In genomic region chr7:100121376-100121789, GRCm38 (mm10) we compare ENCODE assay signal across 8 mouse cellular contexts. TPM values are rescaled to one million over a fixed set of nuclear protein-coding genes. Genes with fewer than 3 reads are reported as not detected.
DNase-seq lines count a peak whose midpoint lies in the region; ATAC-seq and TF ChIP-seq lines count a peak whose summit lies in the region.

Pold3 (minus strand) TSS chr7:100121565.

- ATAC-seq in forebrain, embryonic 11.5 days (replicated peaks; ENCODE audit: low FRiP score), result peak; percentile 95
- peak; percentile 97 for ATAC-seq in heart, embryonic 16.5 days (replicated peaks; ENCODE audit: extremely low read depth, insufficient read depth, low FRiP score)
- ATAC-seq in liver, embryonic 15.5 days (ENCODE audit: insufficient read depth), result peak; percentile 98
- ATAC-seq in neural tube, embryonic 12.5 days (ENCODE audit: low FRiP score, low read depth), result peak; percentile 95

- H3K27me3 ChIP-seq in CH12.LX (replicated peaks), result no peaks in the 10 kb centered on the region
- H3K27me3 ChIP-seq in forebrain, embryonic 11.5 days (ENCODE audit: control insufficient read depth, insufficient read depth, low read length), result no peaks in the 10 kb centered on the region
- H3K27me3 ChIP-seq in heart, embryonic 16.5 days (ENCODE audit: control insufficient read depth, insufficient read depth, low read length), result no peaks in the 10 kb centered on the region
- H3K27me3 ChIP-seq in liver, embryonic 15.5 days, result no peaks in the 10 kb centered on the region
- H3K27me3 ChIP-seq in neural tube, embryonic 12.5 days (replicated peaks), result no peaks in the 10 kb centered on the region

- TF ChIP-seq POLR2A in CH12.LX (IDR thresholded peaks at IDR 0.05; ENCODE audit: low read depth, low read length), result peak; percentile 73

- peaks cover 8% of the 10 kb centered on the region for H3K9me3 ChIP-seq in CH12.LX (replicated peaks; ENCODE audit: low read length)
- no peaks in the 10 kb centered on the region for H3K9me3 ChIP-seq in forebrain, embryonic 11.5 days (ENCODE audit: control insufficient read depth, low read length)
- H3K9me3 ChIP-seq in heart, embryonic 16.5 days (replicated peaks; ENCODE audit: control insufficient read depth, low read length), result no peaks in the 10 kb centered on the region
- H3K9me3 ChIP-seq in liver, embryonic 15.5 days (replicated peaks), result no peaks in the 10 kb centered on the region
- no peaks in the 10 kb centered on the region for H3K9me3 ChIP-seq in neural tube, embryonic 12.5 days

- DNase-seq in CH12.LX (ENCODE audit: extremely low read depth), result peak; percentile 99
- peak; percentile 98 for DNase-seq in c-Kit-positive CD71-positive TER-119-negative erythroid progenitor cells, embryonic 14.5 days (ENCODE audit: low read depth)
- peak; percentile 100 for DNase-seq in forebrain, embryonic 11.5 days (ENCODE audit: low spot score)
- DNase-seq in kidney, postnatal 36 days, result peak; percentile 98 to 99
- DNase-seq in telencephalon, adult 2 months (ENCODE audit: low read depth, low spot score), result peak; percentile 93

- peak in 1 of 2 experiments; percentile 23; a peak in 1 of 4 replicates for TF ChIP-seq CTCF in CH12.LX (conservative IDR thresholded peaks at IDR 0.05 in 1 of 2, IDR thresholded peaks at IDR 0.05 in 1 of 2; ENCODE audit: low read depth in 2 of 2, low read length in 2 of 2)

- in situ Hi-C loops in CH12.LX (cut with MboI; ENCODE audit: low pct_ligation_motif_present, low pct_unique_long_range_greater_than_20kb, low sequenced_read_pairs), result no loop called here

- peaks cover 13 to 32% of the 10 kb centered on the region in 2 experiments for H3K36me3 ChIP-seq in CH12.LX (replicated peaks in 1 of 2; ENCODE audit: control insufficient read depth in 1 of 2, insufficient read depth in 1 of 2, low read length in 1 of 2)
- peaks cover 7% of the 10 kb centered on the region; the same call in 1 of the 2 replicates for H3K36me3 ChIP-seq in forebrain, embryonic 11.5 days (ENCODE audit: control insufficient read depth, insufficient read depth, low read length)
- H3K36me3 ChIP-seq in heart, embryonic 16.5 days (ENCODE audit: control insufficient read depth, insufficient read depth), result peaks cover 5% of the 10 kb centered on the region; the same call in 1 of the 2 replicates
- H3K36me3 ChIP-seq in liver, embryonic 15.5 days (replicated peaks), result peaks cover 35% of the 10 kb centered on the region
- peaks cover 18% of the 10 kb centered on the region for H3K36me3 ChIP-seq in neural tube, embryonic 12.5 days

- H3K9ac ChIP-seq in CH12.LX (ENCODE audit: insufficient read depth, low read depth), result peak within 1 kb of the TSS; percentile 99
- peak within 1 kb of the TSS; percentile 92 for H3K9ac ChIP-seq in forebrain, embryonic 11.5 days (ENCODE audit: low read length)
- H3K9ac ChIP-seq in heart, embryonic 16.5 days (ENCODE audit: low read length), result peak within 1 kb of the TSS; percentile 93
- peak within 1 kb of the TSS; percentile 90 for H3K9ac ChIP-seq in liver, embryonic 15.5 days
- peak within 1 kb of the TSS; percentile 88 for H3K9ac ChIP-seq in neural tube, embryonic 12.5 days

- H3K4me3 ChIP-seq in CH12.LX (replicated peaks in 1 of 3; ENCODE audit: low read depth in 2 of 3, low read length in 2 of 3, poor library complexity in 1 of 3), result peak within 1 kb of the TSS; percentile 85 to 88 (median 87)
- peak within 1 kb of the TSS; percentile 93 for H3K4me3 ChIP-seq in forebrain, embryonic 11.5 days (ENCODE audit: low read depth, low read length)
- peak within 1 kb of the TSS; percentile 94 for H3K4me3 ChIP-seq in heart, embryonic 16.5 days (ENCODE audit: low read length)
- peak within 1 kb of the TSS; percentile 96 for H3K4me3 ChIP-seq in liver, embryonic 15.5 days (replicated peaks)
- H3K4me3 ChIP-seq in neural tube, embryonic 12.5 days, result peak within 1 kb of the TSS; percentile 93

- H3K4me1 ChIP-seq in CH12.LX (ENCODE audit: control insufficient read depth in 1 of 2, insufficient read depth in 2 of 2), result peaks cover 11 to 73% of the 10 kb centered on the region in 2 experiments; a peak in 3 of 4 replicates
- peaks cover 6% of the 10 kb centered on the region; the same call in 1 of the 2 replicates for H3K4me1 ChIP-seq in forebrain, embryonic 11.5 days (replicated peaks; ENCODE audit: control insufficient read depth, insufficient read depth, low read length)
- H3K4me1 ChIP-seq in heart, embryonic 16.5 days (ENCODE audit: control insufficient read depth, insufficient read depth, low read length), result peaks cover 2% of the 10 kb centered on the region; the same call in 1 of the 2 replicates
- peaks cover 27% of the 10 kb centered on the region for H3K4me1 ChIP-seq in liver, embryonic 15.5 days (replicated peaks)
- peaks cover 4% of the 10 kb centered on the region; the same call in 1 of the 2 replicates for H3K4me1 ChIP-seq in neural tube, embryonic 12.5 days

- H3K27ac ChIP-seq in CH12.LX (ENCODE audit: insufficient read depth, low read depth), result peak within 1 kb of the TSS; percentile 92
- peak within 1 kb of the TSS; percentile 86 for H3K27ac ChIP-seq in forebrain, embryonic 11.5 days (ENCODE audit: low read depth, low read length)
- peak within 1 kb of the TSS; percentile 86 for H3K27ac ChIP-seq in heart, embryonic 16.5 days (ENCODE audit: low read length)
- H3K27ac ChIP-seq in liver, embryonic 15.5 days (replicated peaks), result peak within 1 kb of the TSS; percentile 91
- peak within 1 kb of the TSS; percentile 62; the same call in 1 of the 2 replicates for H3K27ac ChIP-seq in neural tube, embryonic 12.5 days

- peaks cover 30% of the 10 kb centered on the region for H3K79me2 ChIP-seq in CH12.LX (replicated peaks; ENCODE audit: control insufficient read depth, extremely low read depth, insufficient read depth, poor library complexity, severe bottlenecking)

- no peak for TF ChIP-seq RAD21 in CH12.LX (IDR thresholded peaks at IDR 0.05; ENCODE audit: low read depth, low read length)

- WGBS in forebrain, embryonic 11.5 days, result under 1% methylated on average over 33 of the region's 33 CpGs
- under 1% methylated on average over 33 of the region's 33 CpGs for whole genome bisulfite sequencing in heart, embryonic 16.5 days
- WGBS in liver, embryonic 15.5 days (ENCODE audit: insufficient replicate concordance), result under 1% methylated on average over 33 of the region's 33 CpGs
- WGBS in neural tube, embryonic 12.5 days, result under 1% methylated on average over 33 of the region's 33 CpGs

- TF ChIP-seq EP300 in CH12.LX (IDR thresholded peaks at IDR 0.05; ENCODE audit: low read length), result 0 out of 2 replicates have a peak, but pooled peaks have one; percentile 26

- peak within 1 kb of the TSS; percentile 90 for H3K4me2 ChIP-seq in CH12.LX (ENCODE audit: insufficient read depth, low read depth, poor library complexity, severe bottlenecking)
- H3K4me2 ChIP-seq in forebrain, embryonic 11.5 days (ENCODE audit: low read depth, low read length, severe bottlenecking), result peak within 1 kb of the TSS; percentile 80
- peak within 1 kb of the TSS; percentile 66 for H3K4me2 ChIP-seq in heart, embryonic 16.5 days (ENCODE audit: low read depth, low read length)
- H3K4me2 ChIP-seq in liver, embryonic 15.5 days, result peak within 1 kb of the TSS; percentile 86
- peak within 1 kb of the TSS; percentile 88 for H3K4me2 ChIP-seq in neural tube, embryonic 12.5 days (replicated peaks)

- dilution Hi-C loops in CH12.LX (cut with MboI; ENCODE audit: extremely low pct_ligation_motif_present, extremely low pct_unique_long_range_greater_than_20kb, low sequenced_read_pairs), result no loop called here

TF ChIP-seq in CH12.LX, 34 proteins besides CTCF, POLR2A, EP300 and RAD21 (continues in another document):
- TF ChIP-seq JUND (conservative IDR thresholded peaks at IDR 0.05; ENCODE audit: low read depth, low read length) (no peak), ZC3H11A (IDR thresholded peaks at IDR 0.05; ENCODE audit: low read depth, low read length) (no peak), E2F4 (IDR thresholded peaks at IDR 0.05; ENCODE audit: insufficient replicate concordance, low read depth, low read length) (peak; percentile 99), MAZ (IDR thresholded peaks at IDR 0.05; ENCODE audit: low read depth, low read length) (peak; percentile 86), BHLHE40 (IDR thresholded peaks at IDR 0.05; ENCODE audit: low read depth, low read length) (peak; percentile 88), USF2 (conservative IDR thresholded peaks at IDR 0.05; ENCODE audit: low read depth, low read length) (no peak), PAX5 (IDR thresholded peaks at IDR 0.05; ENCODE audit: low read length) (no peak), ELF1 (IDR thresholded peaks at IDR 0.05; ENCODE audit: low read depth, low read length) (peak; percentile 93), USF1 (IDR thresholded peaks at IDR 0.05; ENCODE audit: low read depth, low read length) (no peak), CHD2 (IDR thresholded peaks at IDR 0.05; ENCODE audit: low read length) (peak; percentile 93), ETS1 (conservative IDR thresholded peaks at IDR 0.05; ENCODE audit: low read depth, low read length) (peak; percentile 77), POLR2AphosphoS2 (IDR thresholded peaks at IDR 0.05; ENCODE audit: low read depth, low read length) (peak; percentile 58; the same call in 1 of the 2 replicates), MAX (IDR thresholded peaks at IDR 0.05; ENCODE audit: low read length) (peak; percentile 89; the same call in 1 of the 2 replicates), IRF4 (IDR thresholded peaks at IDR 0.05; ENCODE audit: low read depth, low read length) (peak; percentile 80), NELFE (IDR thresholded peaks at IDR 0.05; ENCODE audit: low read depth, low read length) (0 out of 2 replicates have a peak, but pooled peaks have one; percentile 44), SIN3A (IDR thresholded peaks at IDR 0.05; ENCODE audit: low read length) (peak; percentile 100), TBP (conservative IDR thresholded peaks at IDR 0.05; ENCODE audit: low read depth, low read length) (peak; percentile 58; the same call in 1 of the 2 replicates), JUN (IDR thresholded peaks at IDR 0.05; ENCODE audit: insufficient read depth, low read depth, low read length) (0 out of 2 replicates have a peak, but pooled peaks have one; percentile 33), MEF2A (IDR thresholded peaks at IDR 0.05; ENCODE audit: borderline replicate concordance, low read depth, low read length) (peak; percentile 87; the same call in 1 of the 2 replicates), UBTF (IDR thresholded peaks at IDR 0.05; ENCODE audit: low read depth, low read length) (no peak), TCF12 (IDR thresholded peaks at IDR 0.05; ENCODE audit: low read depth, low read length) (peak; percentile 82)

RNA-seq across cellular contexts. Expression of gene Pold3, which starts in this region (rescaled TPM):
- total RNA-seq in CH12.LX (2012; rRNA removed) (59.5 and 61.0 TPM in 2 replicates), CH12.LX (2014; rRNA removed) (88.0 and 94.3 TPM in 2 replicates)
- polyA plus RNA-seq in CH12.LX (2012; ENCODE audit: insufficient read length, low read depth), result 120 and 121 TPM in 2 replicates
- polyA plus RNA-seq in forebrain, embryonic 11.5 days (2014; fragmentation: Nextera tagmentation; extraction: Ambion mirVana), result 116 and 121 TPM in 2 replicates
- 33.4 and 36.6 TPM in 2 replicates for polyA plus RNA-seq in heart, embryonic 16.5 days (2015; fragmentation: Nextera tagmentation; extraction: Ambion mirVana)
- 41.6 and 43.7 TPM in 2 replicates for polyA plus RNA-seq in liver, embryonic 15.5 days (2015; fragmentation: Nextera tagmentation; extraction: Ambion mirVana)
- polyA plus RNA-seq in neural tube, embryonic 12.5 days (2016; fragmentation: Nextera tagmentation; extraction: Ambion mirVana), result 58.8 and 60.5 TPM in 2 replicates

Comparison
In these comparisons a context has a peak if more than half of its experiments do, and no peak if none do; other contexts are left out.
1. Peak in every context shown above with its lines: DNase-seq, ATAC-seq, H3K4me3 ChIP-seq and H3K27ac ChIP-seq.